Mouse (Mus musculus) left cerebral cortex, postnatal 14 days (tissue): ENCODE measurements around the gene Farsb. TPM values are rescaled to one million over a fixed set of nuclear protein-coding genes. Genes with fewer than 3 reads are reported as not detected.

ENCODE experiments used
- DNase-seq, 2 experiments: peaks; one replicate each; pipeline ENCODE4 v3.0.0; 2021 to 2022; ENCODE audit warnings: low spot score in 2 of 2, mixed read lengths in 1 of 2
- intact Hi-C: fragments of 180-260 bp; cut with DNase I; formaldehyde crosslinking; loops from one replicate; pipeline ENCODE4 v1.15.1; 2025
- total RNA-seq, 2 experiments: library from RNA; stranded (reverse); gene quantifications; 2 replicates each; pipeline ENCODE4 v1.2.3; 2021

Farsb gene
- total RNA-seq, 2 experiments from 2014 or later: 64.3 to 67.0 TPM

GRCm38 (mm10) chr1:78373836-78374235 is 114.9 kb downstream of the Farsb start:
- intact Hi-C loops: no loop called here
- no peak for DNase-seq

GRCm38 (mm10) chr1:78372316-78372715 is 116.4 kb downstream of the Farsb start:
- intact Hi-C loops: no loop called here
- no peak for DNase-seq

GRCm38 (mm10) chr1:78371569-78372236 is 117.0 kb downstream of the Farsb start:
- peak; percentile 41 to 55 for DNase-seq
- intact Hi-C loops: no loop called here

- intact Hi-C loops: no loop called here
- DNase-seq: no peak
Observed at GRCm38 (mm10) chr1:78370121-78370520, 118.6 kb downstream of the Farsb start.

Other genes starting within 250 kb of the Farsb start
- gene Sgpp2, start 178.6 kb downstream of the Farsb start, total RNA-seq: 1 to 10 TPM; 3.5 to 4.5 TPM
- gene Mogat1, start 22.1 kb upstream of the Farsb start, total RNA-seq: not detected
- under 1 TPM in 1 of 2 experiments, not detected in 1; 0.11 TPM for gene BC035947, start 23.3 kb upstream of the Farsb start, total RNA-seq
- gene Acsl3, start 168.9 kb upstream of the Farsb start, total RNA-seq: 100 to 1,000 TPM; 138 to 147 TPM
- 10 to 100 TPM; 12.8 to 14.1 TPM for gene Utp14b, start 169.1 kb upstream of the Farsb start, total RNA-seq